Mouse (Mus musculus): ENCODE results near the gene Cotl1. TPM values are rescaled to one million over a fixed set of nuclear protein-coding genes. Genes with fewer than 3 reads are reported as not detected.

Gene Cotl1
- polyA plus RNA-seq, 1 experiment from 2014 or later: 158 TPM

DNA sequence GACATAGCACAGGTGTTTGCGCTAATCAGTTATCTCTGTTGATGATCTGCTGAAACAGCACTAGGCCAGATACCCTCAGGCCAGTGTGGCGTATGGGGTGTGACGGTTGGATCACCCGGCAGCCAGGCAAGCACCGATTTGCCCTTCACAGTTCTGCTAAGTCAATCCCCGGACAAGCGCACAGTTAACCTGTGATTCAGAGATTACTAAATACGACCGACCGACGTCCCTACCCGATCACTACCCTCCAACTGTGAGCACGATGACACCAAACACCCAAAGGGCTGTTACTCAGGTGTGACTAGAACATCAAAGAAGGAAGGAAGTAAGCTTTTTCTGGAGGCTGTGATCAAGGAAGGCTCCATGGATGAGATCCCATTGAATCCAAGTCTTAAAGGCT is 10.9 kb downstream of the Cotl1 start:
- H3K36me3 ChIP-seq: 0 out of 2 replicates have a peak, but pooled peaks cover 2% of the 10 kb centered on the region
- H3K27me3 ChIP-seq (replicated peaks): no peaks in the 10 kb centered on the region
- H3K27ac ChIP-seq (replicated peaks): no peak overlapping the region; the same call in none of the 2 replicates
- ATAC-seq (ENCODE audit: low FRiP score): no peak
- H3K9me3 ChIP-seq (replicated peaks): no peaks in the 10 kb centered on the region
- H3K4me3 ChIP-seq (replicated peaks): no peak overlapping the region
- WGBS: 59% methylated on average over 13 of the region's 13 CpGs
- no peak overlapping the region for H3K9ac ChIP-seq (replicated peaks)
- 0 out of 2 replicates have a peak overlapping the region, but pooled peaks have one; percentile 11 for H3K4me2 ChIP-seq
- peaks cover 83% of the 10 kb centered on the region for H3K4me1 ChIP-seq

DNA sequence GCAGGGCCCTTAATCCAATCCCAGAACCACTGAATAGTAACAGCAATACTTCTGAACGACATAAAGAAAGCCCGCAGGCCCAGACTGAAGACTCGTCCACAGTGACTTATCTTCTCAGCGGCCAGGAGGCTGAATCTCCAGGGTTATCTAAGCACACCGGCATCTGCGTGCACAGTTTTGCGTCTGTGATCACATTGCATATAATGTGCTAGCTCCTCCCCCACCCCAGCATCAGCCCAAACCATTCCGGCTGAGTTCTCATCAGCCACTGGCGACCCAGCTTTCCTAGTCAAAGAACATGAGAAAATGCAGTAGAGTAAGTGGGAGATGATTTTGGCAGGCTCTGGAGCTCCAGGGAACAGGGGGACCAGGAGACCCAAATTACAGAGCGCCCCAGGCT is 11.3 kb downstream of the Cotl1 start:
- 0 out of 2 replicates have a peak overlapping the region, but pooled peaks have one; percentile 9 for H3K9ac ChIP-seq (replicated peaks)
- ATAC-seq (ENCODE audit: low FRiP score): no peak
- no peaks in the 10 kb centered on the region for H3K36me3 ChIP-seq
- WGBS: 36% methylated on average over 10 of the region's 10 CpGs
- no peak overlapping the region; the same call in 1 of the 2 replicates for H3K27ac ChIP-seq (replicated peaks)
- H3K4me3 ChIP-seq (replicated peaks): no peak overlapping the region
- no peaks in the 10 kb centered on the region for H3K27me3 ChIP-seq (replicated peaks)
- H3K9me3 ChIP-seq (replicated peaks): no peaks in the 10 kb centered on the region
- peaks cover 86% of the 10 kb centered on the region for H3K4me1 ChIP-seq
- 0 out of 2 replicates have a peak overlapping the region, but pooled peaks have one; percentile 11 for H3K4me2 ChIP-seq

DNA sequence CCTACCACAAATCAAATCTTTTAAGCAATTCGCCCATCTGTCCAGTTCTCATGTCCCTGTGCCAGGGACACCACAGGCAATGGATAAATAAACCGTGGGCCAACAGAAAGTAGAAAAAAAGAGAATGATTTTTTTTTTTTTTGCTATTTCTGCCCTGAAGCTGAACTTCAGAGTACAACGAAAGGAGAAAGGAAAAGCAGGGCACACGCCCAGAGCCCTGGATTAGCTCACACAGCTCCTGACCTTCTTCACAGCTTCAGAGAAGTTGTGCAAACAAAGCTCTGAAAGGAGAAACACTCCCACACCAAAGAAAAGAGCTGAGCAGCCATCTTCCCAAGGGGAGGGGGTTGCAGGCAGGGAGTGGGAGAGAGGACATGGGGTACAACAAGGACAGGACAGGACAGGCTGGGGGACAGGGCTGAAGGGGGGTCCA is 12.6 kb downstream of the Cotl1 start:
- H3K4me1 ChIP-seq: peaks cover 80% of the 10 kb centered on the region
- H3K36me3 ChIP-seq: no peaks in the 10 kb centered on the region
- ATAC-seq (ENCODE audit: low FRiP score): no peak
- WGBS: 47% methylated on average over 4 of the region's 4 CpGs
- no peak overlapping the region for H3K4me3 ChIP-seq (replicated peaks)
- no peaks in the 10 kb centered on the region for H3K27me3 ChIP-seq (replicated peaks)
- peak overlapping the region; percentile 41; the same call in 1 of the 2 replicates for H3K27ac ChIP-seq (replicated peaks)
- H3K4me2 ChIP-seq: no peak overlapping the region
- no peaks in the 10 kb centered on the region for H3K9me3 ChIP-seq (replicated peaks)
- no peak overlapping the region for H3K9ac ChIP-seq (replicated peaks)

DNA sequence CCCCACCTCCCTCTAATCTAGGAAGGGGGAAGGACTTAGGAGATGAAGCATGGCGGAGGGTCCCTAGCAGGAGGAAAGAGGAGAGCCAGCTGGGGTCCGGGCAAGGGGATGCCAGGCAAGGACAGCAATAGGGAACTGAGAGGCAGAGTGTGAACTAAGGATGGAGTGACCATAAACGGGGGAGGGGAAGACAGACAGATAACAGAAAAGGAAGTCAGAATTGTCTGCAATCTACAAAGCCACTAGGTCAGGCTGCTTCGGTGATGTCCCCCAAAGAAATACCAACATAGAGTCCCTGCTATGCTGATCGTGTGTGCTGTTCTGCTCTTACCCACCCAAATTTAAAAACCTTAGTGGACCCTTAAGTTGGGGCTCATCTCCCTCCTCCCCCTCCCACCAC is 13.4 kb downstream of the Cotl1 start:
- WGBS: 70% methylated on average over 5 of the region's 5 CpGs
- Histone ChIP-seq H3K27me3 (replicated peaks) (no peaks in the 10 kb centered on the region), H3K9ac (replicated peaks) (no peak overlapping the region), H3K4me2 (no peak overlapping the region), H3K4me1 (peaks cover 73% of the 10 kb centered on the region), H3K9me3 (replicated peaks) (no peaks in the 10 kb centered on the region), H3K27ac (replicated peaks) (no peak overlapping the region), H3K36me3 (peaks cover 7% of the 10 kb centered on the region; the same call in 1 of the 2 replicates), H3K4me3 (replicated peaks) (no peak overlapping the region)
- no peak for ATAC-seq (ENCODE audit: low FRiP score)

DNA sequence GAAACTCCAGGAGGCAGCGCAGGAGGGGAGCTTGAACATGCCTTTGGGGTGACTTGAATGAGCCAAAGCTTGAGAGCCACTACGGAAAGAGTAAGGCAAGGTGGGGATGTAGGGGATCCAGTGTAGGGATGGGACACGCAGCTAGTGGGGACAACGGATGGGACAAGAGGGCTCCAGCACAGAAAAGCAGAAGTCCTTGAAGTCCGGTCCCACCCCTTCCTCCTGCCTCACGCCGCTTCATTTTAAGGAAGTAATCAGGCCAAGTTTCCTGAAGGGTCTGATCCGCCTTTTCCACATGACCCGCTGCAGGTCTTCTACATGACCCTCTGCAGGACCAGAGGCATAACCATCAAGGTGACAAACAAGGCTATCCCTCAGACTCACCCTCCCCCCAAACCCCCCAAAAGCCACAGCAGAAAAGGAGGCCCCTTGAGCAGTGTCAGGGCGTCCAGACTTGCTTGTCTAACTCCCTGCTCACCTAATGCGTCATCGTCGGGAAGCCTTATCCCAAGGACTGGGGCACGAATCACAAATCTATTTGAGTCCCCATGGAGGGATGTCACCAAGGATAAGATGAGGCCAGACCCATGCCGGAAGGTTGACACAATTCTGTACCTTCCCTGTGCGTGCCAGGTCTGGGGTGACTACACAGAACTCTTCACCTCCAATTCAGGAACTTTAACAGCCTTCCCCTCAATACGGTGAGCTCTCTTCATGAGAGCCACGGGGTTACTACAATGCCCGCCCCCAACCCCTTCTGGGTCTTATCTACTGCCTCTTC is 14.2 kb downstream of the Cotl1 start:
- Histone ChIP-seq H3K27ac (replicated peaks) (no peak overlapping the region), H3K9ac (replicated peaks) (no peak overlapping the region), H3K4me2 (no peak overlapping the region), H3K27me3 (replicated peaks) (no peaks in the 10 kb centered on the region), H3K36me3 (peaks cover 15% of the 10 kb centered on the region), H3K9me3 (replicated peaks) (no peaks in the 10 kb centered on the region), H3K4me1 (peaks cover 64% of the 10 kb centered on the region), H3K4me3 (replicated peaks) (no peak overlapping the region)
- 84% methylated on average over 19 of the region's 19 CpGs for WGBS
- ATAC-seq (ENCODE audit: low FRiP score): no peak

DNA sequence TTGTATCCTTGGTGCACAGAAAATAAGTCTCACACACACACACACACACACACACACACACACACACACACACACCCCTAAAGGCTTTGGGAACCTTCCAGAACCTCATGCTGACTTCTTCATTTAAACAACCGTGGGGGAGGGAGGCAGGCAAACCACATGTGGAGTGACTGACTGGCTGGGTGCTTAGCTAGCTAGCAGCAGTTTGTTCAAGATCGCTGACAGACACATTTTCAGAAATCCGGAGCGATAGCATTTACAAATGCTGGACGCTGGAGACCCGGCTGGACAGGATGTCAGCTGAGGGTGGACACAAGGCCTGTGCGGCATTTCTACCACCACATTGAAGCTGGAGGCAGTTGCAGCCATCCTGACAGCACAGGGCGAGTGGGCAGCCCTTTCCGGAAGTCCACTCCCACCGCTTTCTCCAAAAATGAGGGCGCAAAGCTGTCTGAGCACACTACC is 15.5 kb downstream of the Cotl1 start:
- Histone ChIP-seq H3K27me3 (replicated peaks) (no peaks in the 10 kb centered on the region), H3K4me1 (peaks cover 51% of the 10 kb centered on the region), H3K9ac (replicated peaks) (no peak overlapping the region), H3K27ac (replicated peaks) (peak overlapping the region; percentile 28; the same call in 1 of the 2 replicates), H3K4me2 (no peak overlapping the region), H3K36me3 (peaks cover 26% of the 10 kb centered on the region), H3K4me3 (replicated peaks) (no peak overlapping the region), H3K9me3 (replicated peaks) (no peaks in the 10 kb centered on the region)
- no peak for ATAC-seq (ENCODE audit: low FRiP score)
- WGBS: 78% methylated on average over 11 of the region's 11 CpGs

DNA sequence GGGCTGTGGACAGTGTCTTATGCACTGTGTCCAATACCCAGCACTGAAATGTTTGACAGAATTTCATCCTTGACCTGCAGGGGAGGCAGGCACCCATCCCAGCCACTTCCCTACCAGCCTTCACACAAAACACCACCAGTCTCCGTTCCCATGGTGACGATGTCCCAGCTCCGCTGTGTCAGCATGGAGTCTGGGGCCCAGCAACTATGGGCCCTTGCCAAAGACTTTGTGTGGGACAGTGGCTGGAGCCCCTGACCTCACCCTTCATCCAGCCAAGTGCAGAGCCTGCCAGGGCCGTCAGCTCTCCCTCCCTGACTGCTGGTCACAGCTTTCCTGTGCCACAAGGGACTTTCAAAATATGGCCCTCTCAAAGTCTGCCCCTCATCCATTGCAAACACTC is 16.2 kb downstream of the Cotl1 start:
- H3K4me3 ChIP-seq (replicated peaks): no peak overlapping the region
- no peak overlapping the region for H3K9ac ChIP-seq (replicated peaks)
- 0 out of 2 replicates have a peak overlapping the region, but pooled peaks have one; percentile 28 for H3K27ac ChIP-seq (replicated peaks)
- H3K9me3 ChIP-seq (replicated peaks): no peaks in the 10 kb centered on the region
- peaks cover 44% of the 10 kb centered on the region for H3K4me1 ChIP-seq
- peaks cover 26% of the 10 kb centered on the region for H3K36me3 ChIP-seq
- 48% methylated on average over 4 of the region's 4 CpGs for WGBS
- H3K27me3 ChIP-seq (replicated peaks): no peaks in the 10 kb centered on the region
- no peak overlapping the region for H3K4me2 ChIP-seq
- ATAC-seq (ENCODE audit: low FRiP score): no peak

DNA sequence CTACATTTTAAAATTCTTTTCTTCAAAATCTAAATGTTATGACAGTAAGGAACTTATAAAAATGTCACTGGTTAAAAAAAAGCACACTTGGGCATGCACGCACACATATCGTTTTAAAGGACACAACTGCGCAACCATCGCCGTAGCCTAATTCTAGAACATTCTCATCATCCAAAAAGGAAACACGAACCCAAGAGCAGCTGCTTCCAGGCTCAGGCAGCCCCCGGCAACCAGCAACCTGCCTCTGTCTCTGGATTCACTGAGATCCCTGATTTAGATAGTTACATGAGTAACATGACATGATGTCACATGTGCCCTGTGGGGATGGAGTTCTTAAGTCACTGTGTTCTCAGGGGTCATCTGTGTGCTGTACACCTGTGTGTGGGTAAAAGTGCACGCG is 17.1 kb downstream of the Cotl1 start:
- H3K4me2 ChIP-seq: no peak overlapping the region
- peaks cover 36% of the 10 kb centered on the region for H3K4me1 ChIP-seq
- H3K27ac ChIP-seq (replicated peaks): no peak overlapping the region
- H3K9ac ChIP-seq (replicated peaks): no peak overlapping the region
- ATAC-seq (ENCODE audit: low FRiP score): no peak
- no peaks in the 10 kb centered on the region for H3K27me3 ChIP-seq (replicated peaks)
- H3K36me3 ChIP-seq: peaks cover 33% of the 10 kb centered on the region
- no peaks in the 10 kb centered on the region for H3K9me3 ChIP-seq (replicated peaks)
- no peak overlapping the region for H3K4me3 ChIP-seq (replicated peaks)
- WGBS: 95% methylated on average over 9 of the region's 9 CpGs

DNA sequence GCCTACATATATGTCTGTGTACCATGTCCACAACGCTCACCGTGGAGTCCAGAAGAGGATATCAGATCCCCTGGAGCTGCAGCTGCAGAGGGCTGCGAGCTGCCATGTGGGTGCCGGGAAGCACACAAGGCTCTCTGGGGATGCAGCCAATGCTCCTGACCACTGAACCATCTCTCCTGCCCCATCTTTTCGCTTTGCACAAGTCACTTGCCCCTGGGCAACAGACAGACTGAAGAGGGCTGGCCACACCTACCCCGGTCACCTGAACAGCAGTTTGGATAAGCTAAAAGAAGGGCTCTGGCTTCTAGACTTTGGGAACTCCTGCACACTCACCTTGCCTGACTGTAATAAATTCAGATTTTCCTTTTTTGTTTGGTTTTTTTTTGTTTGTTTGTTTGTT is 18.7 kb downstream of the Cotl1 start:
- Histone ChIP-seq H3K36me3 (peaks cover 36% of the 10 kb centered on the region), H3K27ac (replicated peaks) (no peak overlapping the region), H3K4me2 (no peak overlapping the region), H3K9me3 (replicated peaks) (no peaks in the 10 kb centered on the region), H3K4me1 (peaks cover 35% of the 10 kb centered on the region), H3K4me3 (replicated peaks) (no peak overlapping the region), H3K27me3 (replicated peaks) (no peaks in the 10 kb centered on the region), H3K9ac (replicated peaks) (no peak overlapping the region)
- WGBS: 88% methylated on average over 6 of the region's 6 CpGs
- no peak for ATAC-seq (ENCODE audit: low FRiP score)

DNA sequence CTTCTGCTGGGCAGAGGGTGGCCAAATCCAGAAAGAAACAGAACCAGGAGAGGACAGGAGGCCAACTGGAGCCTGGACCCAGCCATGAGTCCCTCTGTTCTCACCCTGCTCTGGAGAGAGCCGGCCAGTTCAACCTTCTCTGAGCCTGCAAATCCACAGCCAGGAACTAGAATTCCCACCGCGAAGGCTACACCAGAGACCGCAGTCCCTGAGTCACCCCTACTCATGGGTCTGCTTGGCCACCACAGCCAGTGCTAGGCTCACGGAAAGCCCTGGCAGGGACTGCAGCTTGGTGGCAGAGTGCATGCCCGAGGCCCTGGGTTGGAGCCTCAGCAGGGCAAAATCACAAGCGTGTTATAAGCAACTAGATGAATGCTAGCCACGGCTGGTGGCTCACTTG is 20.4 kb downstream of the Cotl1 start:
- Histone ChIP-seq H3K27ac (replicated peaks) (no peak overlapping the region), H3K4me3 (replicated peaks) (no peak overlapping the region), H3K4me1 (peaks cover 30% of the 10 kb centered on the region), H3K9me3 (replicated peaks) (no peaks in the 10 kb centered on the region), H3K9ac (replicated peaks) (no peak overlapping the region), H3K27me3 (replicated peaks) (no peaks in the 10 kb centered on the region), H3K36me3 (peaks cover 37% of the 10 kb centered on the region), H3K4me2 (no peak overlapping the region)
- ATAC-seq (ENCODE audit: low FRiP score): no peak
- 93% methylated on average over 8 of the region's 8 CpGs for WGBS

DNA sequence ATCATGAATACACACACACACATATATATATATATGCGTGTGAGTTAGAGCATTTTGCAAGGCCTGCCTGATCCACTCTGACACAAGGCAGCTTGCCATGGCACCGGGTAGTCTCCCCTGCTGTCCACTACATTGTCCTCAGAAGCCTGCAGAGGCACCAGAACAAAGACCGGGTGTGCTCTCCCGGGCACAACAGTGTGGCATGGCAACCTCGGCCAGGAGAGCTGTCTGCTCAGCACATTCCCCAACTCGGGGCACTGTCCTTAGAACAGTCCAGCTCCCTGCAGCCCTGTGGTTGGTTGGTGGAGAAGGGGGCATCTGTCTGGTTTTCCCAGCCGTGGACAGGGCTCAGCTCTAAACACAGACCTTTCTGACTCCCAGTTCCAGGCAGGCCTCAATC is 21.0 kb downstream of the Cotl1 start:
- ATAC-seq (ENCODE audit: low FRiP score): no peak
- no peak overlapping the region for H3K9ac ChIP-seq (replicated peaks)
- H3K4me2 ChIP-seq: no peak overlapping the region
- H3K4me3 ChIP-seq (replicated peaks): no peak overlapping the region
- no peak overlapping the region for H3K27ac ChIP-seq (replicated peaks)
- peaks cover 42% of the 10 kb centered on the region for H3K36me3 ChIP-seq
- no peaks in the 10 kb centered on the region for H3K9me3 ChIP-seq (replicated peaks)
- 57% methylated on average over 7 of the region's 7 CpGs for WGBS
- peaks cover 27% of the 10 kb centered on the region for H3K4me1 ChIP-seq
- no peaks in the 10 kb centered on the region for H3K27me3 ChIP-seq (replicated peaks)

DNA sequence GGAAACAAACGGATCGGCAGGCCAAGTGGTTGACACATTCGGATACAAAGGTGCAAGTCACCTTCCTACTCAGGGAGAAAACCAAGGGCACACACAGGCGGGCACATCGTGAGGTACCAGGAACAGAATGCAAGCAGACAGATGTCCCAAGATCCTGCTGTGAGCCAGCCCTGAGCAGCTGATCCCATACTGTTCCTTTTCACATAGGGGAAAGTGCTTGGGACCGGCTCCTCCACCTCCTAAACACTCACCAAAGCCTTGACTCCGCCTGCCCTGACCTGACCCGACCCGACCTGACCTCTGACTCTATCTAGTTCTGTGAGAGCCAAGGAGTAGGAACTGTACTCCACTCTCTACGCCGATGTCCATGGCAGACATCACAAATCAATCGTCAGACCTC is 22.9 kb downstream of the Cotl1 start:
- no peak for ATAC-seq (ENCODE audit: low FRiP score)
- Histone ChIP-seq H3K4me3 (replicated peaks) (no peak overlapping the region), H3K36me3 (peaks cover 39% of the 10 kb centered on the region), H3K27ac (replicated peaks) (no peak overlapping the region), H3K4me2 (no peak overlapping the region), H3K4me1 (peaks cover 24% of the 10 kb centered on the region), H3K27me3 (replicated peaks) (no peaks in the 10 kb centered on the region), H3K9me3 (replicated peaks) (no peaks in the 10 kb centered on the region), H3K9ac (replicated peaks) (no peak overlapping the region)
- WGBS: 40% methylated on average over 12 of the region's 12 CpGs
